Mouse (Mus musculus) forebrain, embryonic 12.5 days (tissue): ENCODE results near the gene Naa25. TPM values are rescaled to one million over a fixed set of nuclear protein-coding genes. Genes with fewer than 3 reads are reported as not detected.

Source experiments
- polyA plus RNA-seq: library from polyadenylated mRNA; unstranded; fragments of >200 nt; fragmentation: Nextera tagmentation; extraction: Ambion mirVana; gene quantifications from 2 replicates; pipeline ENCODE4 v1.2.1, GENCODE M21; 2016

Naa25 gene
- polyA plus RNA-seq, 1 experiment from 2014 or later, result 49.3 TPM

Other genes starting within 250 kb of the Naa25 start
- gene Ptpn11, start 206.5 kb upstream of the Naa25 start, polyA plus RNA-seq, result 26.3 and 26.4 TPM in 2 replicates
- gene Rpl6, start 193.5 kb upstream of the Naa25 start, polyA plus RNA-seq, result 479 and 481 TPM in 2 replicates
- 13.2 and 13.3 TPM in 2 replicates for gene Hectd4, start 177.7 kb upstream of the Naa25 start, polyA plus RNA-seq
- 103 and 109 TPM in 2 replicates for gene Trafd1, start 12.3 kb upstream of the Naa25 start, polyA plus RNA-seq
- gene Tmem116, start 54.0 kb downstream of the Naa25 start, polyA plus RNA-seq, result 0.72 and 1.8 TPM in 2 replicates
- gene Erp29, start 54.6 kb downstream of the Naa25 start, polyA plus RNA-seq, result 103 and 115 TPM in 2 replicates
- gene Adam1b, start 105.5 kb downstream of the Naa25 start, polyA plus RNA-seq, result 0.10 TPM in 1 of 2 replicates, not detected in the other
- gene Adam1a, start 147.5 kb downstream of the Naa25 start, polyA plus RNA-seq, result 3.3 and 3.7 TPM in 2 replicates
- gene Gm42878, start 147.5 kb downstream of the Naa25 start, polyA plus RNA-seq, result not detected in 2 replicates
- 56.7 and 60.6 TPM in 2 replicates for gene Mapkapk5, start 148.0 kb downstream of the Naa25 start, polyA plus RNA-seq
- gene Aldh2, start 195.9 kb downstream of the Naa25 start, polyA plus RNA-seq, result 108 and 110 TPM in 2 replicates
- gene Acad12, start 221.0 kb downstream of the Naa25 start, polyA plus RNA-seq, result 1.3 and 2.0 TPM in 2 replicates